Mouse (Mus musculus) olfactory bulb, adult 2 months (tissue): ENCODE measurements around the gene Rbm34.

Source experiments
- CTCF ChIP-seq: fragments of 200-500 bp; IDR thresholded peaks from 2 replicates; pipeline ENCODE4 v1.5.1; 2012; ENCODE audit warnings: low read depth, mild to moderate bottlenecking, low read length, moderate library complexity; ENCODE audit not compliant: insufficient read depth
- POLR2A ChIP-seq: fragments of 200-500 bp; IDR thresholded peaks from 2 replicates; pipeline ENCODE4 v1.6.1; 2012; ENCODE audit warnings: mild to moderate bottlenecking, low read depth, low read length, moderate library complexity; ENCODE audit not compliant: insufficient read depth

DNA sequence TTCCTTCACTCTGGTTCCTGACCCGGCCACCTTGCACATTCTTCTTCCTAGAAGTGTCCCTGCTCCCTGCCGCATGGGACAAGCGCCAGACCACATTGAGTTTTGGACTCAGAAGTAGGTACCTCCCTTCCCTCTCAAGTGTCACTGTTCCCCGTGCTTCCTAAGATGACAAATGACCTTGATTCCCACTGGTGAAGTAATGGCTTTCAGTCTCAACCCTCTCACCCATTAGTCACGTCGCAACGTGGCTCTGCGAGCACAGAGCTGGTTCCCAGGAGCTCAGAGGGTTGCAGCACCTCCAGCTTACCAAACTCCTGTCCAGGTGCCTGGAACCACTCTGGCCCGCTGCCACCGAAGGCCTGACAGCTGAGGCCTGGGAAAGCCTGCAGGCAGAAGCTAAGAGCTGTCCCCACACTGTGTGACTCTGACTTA is 61.5 kb downstream of the Rbm34 start:
- TF ChIP-seq CTCF (no peak), POLR2A (no peak)
